Mouse (Mus musculus): ENCODE data around the gene Cbx4. TPM values are rescaled to one million over a fixed set of nuclear protein-coding genes. Genes with fewer than 3 reads are reported as not detected.
A peak's percentile ranks its signal among the peaks of the same experiment; 100 is the strongest.

Gene Cbx4
- polyA plus RNA-seq, 1 experiment: 0.46 TPM

DNA sequence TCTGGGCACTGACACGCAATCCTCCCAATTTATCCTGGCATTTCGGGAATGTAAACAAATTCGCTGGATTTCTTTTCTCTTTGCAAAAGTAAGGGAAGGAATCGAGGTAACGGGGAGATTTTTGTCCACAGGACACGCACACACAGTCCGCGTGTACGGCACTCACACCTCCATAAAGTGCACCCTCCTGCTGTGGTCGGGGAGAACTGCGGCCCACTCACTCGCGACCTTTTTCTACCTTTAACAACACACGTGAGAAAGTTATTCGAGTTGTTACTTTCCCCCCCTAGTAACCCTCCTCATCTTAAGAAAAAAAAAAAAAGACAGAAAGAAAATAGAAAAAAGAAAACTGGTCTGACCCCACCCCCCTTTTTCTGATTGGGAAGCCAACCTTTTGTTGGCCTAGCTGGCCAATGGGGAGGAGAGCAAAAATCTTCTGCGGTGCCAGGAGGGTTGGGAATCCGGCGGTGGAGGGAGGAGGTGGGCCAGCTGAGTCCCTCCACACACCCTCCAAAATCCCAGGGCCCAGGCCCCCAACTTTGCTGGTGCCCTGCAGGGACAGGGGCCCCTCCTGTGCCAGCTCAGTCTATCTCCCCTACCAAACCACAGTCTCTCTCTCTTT is 48.1 kb downstream of the Cbx4 start:
- Histone ChIP-seq H3K4me3 (ENCODE audit: low read depth, low read length) (no peak overlapping the region), H3K27me3 (ENCODE audit: control insufficient read depth, insufficient read depth, low read length, poor library complexity, severe bottlenecking) (peaks cover 31% of the 10 kb centered on the region), H3K9ac (ENCODE audit: low read depth, poor library complexity, severe bottlenecking) (no peak overlapping the region), H3K9me3 (replicated peaks; ENCODE audit: control insufficient read depth, insufficient read depth, low read length, poor library complexity, severe bottlenecking) (no peaks in the 10 kb centered on the region), H3K36me3 (ENCODE audit: control insufficient read depth, insufficient read depth, low read length, poor library complexity, severe bottlenecking) (no peaks in the 10 kb centered on the region), H3K4me1 (ENCODE audit: control insufficient read depth, insufficient read depth, low read length) (no peaks in the 10 kb centered on the region), H3K27ac (ENCODE audit: insufficient read depth, low read length) (no peak overlapping the region)
- no peak for TF ChIP-seq POLR2A (IDR thresholded peaks at IDR 0.05; ENCODE audit: insufficient read depth, low read length)
- TF ChIP-seq CTCF (IDR thresholded peaks at IDR 0.05; ENCODE audit: low read depth, low read length): no peak
- TF ChIP-seq EP300 (IDR thresholded peaks at IDR 0.05; ENCODE audit: insufficient read depth, low read depth, low read length): no peak

DNA sequence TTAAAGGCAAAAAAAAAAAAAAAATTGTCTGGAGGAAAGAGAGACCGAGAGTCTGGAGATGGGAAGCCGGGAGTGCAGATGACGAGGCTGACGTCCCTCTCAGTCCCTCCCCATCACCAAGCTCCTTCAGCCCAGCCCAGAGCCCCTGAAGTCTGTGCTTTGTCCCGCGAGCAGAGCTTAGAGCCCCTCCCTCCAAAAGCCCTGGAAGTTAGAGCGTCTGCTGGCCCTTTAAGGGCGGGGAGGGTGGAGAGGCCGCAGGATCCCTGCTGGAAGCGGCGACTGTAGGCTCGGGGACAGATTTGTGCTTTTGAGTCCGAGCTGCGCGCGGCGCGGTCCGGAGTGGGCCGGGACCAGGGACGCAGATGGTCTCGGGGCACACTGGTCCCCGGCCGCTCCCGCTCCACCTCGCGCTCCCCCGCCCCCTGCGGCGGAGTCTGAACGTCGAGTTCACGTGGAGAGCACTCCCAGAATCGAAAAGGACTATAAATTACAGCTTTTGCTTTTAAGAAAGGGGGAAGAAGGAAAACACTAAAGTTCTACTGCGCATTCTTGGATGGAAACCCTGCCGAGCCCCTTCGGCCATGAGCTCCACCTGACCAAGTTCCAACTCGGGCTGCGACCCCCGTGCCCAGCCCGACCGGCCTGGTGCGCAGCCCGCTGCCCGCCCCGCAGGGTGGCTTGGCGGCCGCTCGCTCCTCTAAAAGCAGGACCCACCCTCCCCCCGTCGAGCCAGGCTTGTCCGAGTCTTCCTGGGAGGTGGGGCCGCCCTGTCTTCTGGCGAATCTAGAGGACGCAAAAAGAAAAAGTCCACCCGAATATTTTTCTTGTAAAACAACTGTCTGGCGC is 48.9 kb downstream of the Cbx4 start:
- no peaks in the 10 kb centered on the region for H3K4me1 ChIP-seq (ENCODE audit: control insufficient read depth, insufficient read depth, low read length)
- TF ChIP-seq CTCF (IDR thresholded peaks at IDR 0.05; ENCODE audit: low read depth, low read length): no peak
- 0 out of 2 replicates have a peak, but pooled peaks have one; percentile 21 for TF ChIP-seq EP300 (IDR thresholded peaks at IDR 0.05; ENCODE audit: insufficient read depth, low read depth, low read length)
- H3K9ac ChIP-seq (ENCODE audit: low read depth, poor library complexity, severe bottlenecking): 0 out of 2 replicates have a peak overlapping the region, but pooled peaks have one; percentile 12
- peak overlapping the region; percentile 32 for H3K4me3 ChIP-seq (ENCODE audit: low read depth, low read length)
- no peaks in the 10 kb centered on the region for H3K36me3 ChIP-seq (ENCODE audit: control insufficient read depth, insufficient read depth, low read length, poor library complexity, severe bottlenecking)
- no peak overlapping the region for H3K27ac ChIP-seq (ENCODE audit: insufficient read depth, low read length)
- H3K9me3 ChIP-seq (replicated peaks; ENCODE audit: control insufficient read depth, insufficient read depth, low read length, poor library complexity, severe bottlenecking): no peaks in the 10 kb centered on the region
- H3K27me3 ChIP-seq (ENCODE audit: control insufficient read depth, insufficient read depth, low read length, poor library complexity, severe bottlenecking): peaks cover 23% of the 10 kb centered on the region

DNA sequence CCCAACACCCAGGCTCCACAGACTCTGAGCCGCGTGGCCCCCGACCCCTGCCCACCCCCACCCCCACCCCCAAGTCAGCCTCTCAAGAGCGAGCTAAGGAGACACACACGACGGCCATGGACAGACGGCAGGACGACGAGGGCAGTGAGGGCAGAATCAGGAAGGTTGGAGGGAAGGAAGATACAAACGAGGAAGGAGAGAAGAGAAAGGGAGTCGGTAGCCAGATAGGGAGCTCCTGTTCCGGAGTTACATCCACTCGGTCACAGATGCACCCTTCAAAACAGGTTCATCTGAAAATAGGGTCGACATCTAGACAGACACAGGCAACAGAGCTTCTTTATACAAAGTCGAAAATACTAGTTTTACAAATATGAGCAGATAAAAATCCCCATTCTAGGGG is 49.6 kb downstream of the Cbx4 start:
- H3K4me3 ChIP-seq (ENCODE audit: low read depth, low read length): no peak overlapping the region
- no peaks in the 10 kb centered on the region for H3K4me1 ChIP-seq (ENCODE audit: control insufficient read depth, insufficient read depth, low read length)
- H3K36me3 ChIP-seq (ENCODE audit: control insufficient read depth, insufficient read depth, low read length, poor library complexity, severe bottlenecking): no peaks in the 10 kb centered on the region
- no peak overlapping the region for H3K9ac ChIP-seq (ENCODE audit: low read depth, poor library complexity, severe bottlenecking)
- TF ChIP-seq CTCF (IDR thresholded peaks at IDR 0.05; ENCODE audit: low read depth, low read length): no peak
- TF ChIP-seq POLR2A (IDR thresholded peaks at IDR 0.05; ENCODE audit: insufficient read depth, low read length): no peak
- no peak for TF ChIP-seq EP300 (IDR thresholded peaks at IDR 0.05; ENCODE audit: insufficient read depth, low read depth, low read length)
- no peaks in the 10 kb centered on the region for H3K9me3 ChIP-seq (replicated peaks; ENCODE audit: control insufficient read depth, insufficient read depth, low read length, poor library complexity, severe bottlenecking)
- H3K27ac ChIP-seq (ENCODE audit: insufficient read depth, low read length): no peak overlapping the region
- peaks cover 19% of the 10 kb centered on the region for H3K27me3 ChIP-seq (ENCODE audit: control insufficient read depth, insufficient read depth, low read length, poor library complexity, severe bottlenecking)

DNA sequence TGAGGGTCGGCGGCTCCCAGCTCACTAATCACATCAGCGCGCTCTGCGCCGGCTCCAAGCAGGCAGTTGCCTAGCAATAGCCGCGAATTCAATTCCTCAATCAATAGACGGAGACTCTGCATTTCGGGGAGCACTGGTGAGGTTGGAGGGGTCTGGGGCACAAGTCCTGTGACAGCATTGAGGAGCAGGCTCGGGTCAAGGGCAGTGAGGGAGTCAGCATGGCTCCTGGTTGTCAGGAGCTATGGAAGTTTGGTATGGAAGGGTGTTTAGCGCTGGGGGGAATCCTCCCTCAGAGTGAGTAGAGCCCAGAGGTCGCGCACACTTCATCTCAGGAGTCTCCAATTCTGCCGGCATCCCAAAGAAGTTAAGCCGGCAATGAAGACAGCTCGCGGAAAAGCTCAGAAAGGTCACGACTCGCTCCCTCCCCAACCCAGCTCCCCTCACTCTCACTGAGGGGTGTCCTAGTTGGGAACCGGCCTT is 50.3 kb downstream of the Cbx4 start:
- Histone ChIP-seq H3K4me3 (ENCODE audit: low read depth, low read length) (peak overlapping the region; percentile 16; the same call in 1 of the 2 replicates), H3K27ac (ENCODE audit: insufficient read depth, low read length) (no peak overlapping the region), H3K36me3 (ENCODE audit: control insufficient read depth, insufficient read depth, low read length, poor library complexity, severe bottlenecking) (no peaks in the 10 kb centered on the region), H3K27me3 (ENCODE audit: control insufficient read depth, insufficient read depth, low read length, poor library complexity, severe bottlenecking) (peaks cover 19% of the 10 kb centered on the region), H3K9me3 (replicated peaks; ENCODE audit: control insufficient read depth, insufficient read depth, low read length, poor library complexity, severe bottlenecking) (no peaks in the 10 kb centered on the region), H3K9ac (ENCODE audit: low read depth, poor library complexity, severe bottlenecking) (no peak overlapping the region), H3K4me1 (ENCODE audit: control insufficient read depth, insufficient read depth, low read length) (no peaks in the 10 kb centered on the region)
- TF ChIP-seq EP300 (IDR thresholded peaks at IDR 0.05; ENCODE audit: insufficient read depth, low read depth, low read length): 0 out of 2 replicates have a peak, but pooled peaks have one; percentile 6
- TF ChIP-seq CTCF (IDR thresholded peaks at IDR 0.05; ENCODE audit: low read depth, low read length): no peak
- no peak for TF ChIP-seq POLR2A (IDR thresholded peaks at IDR 0.05; ENCODE audit: insufficient read depth, low read length)

DNA sequence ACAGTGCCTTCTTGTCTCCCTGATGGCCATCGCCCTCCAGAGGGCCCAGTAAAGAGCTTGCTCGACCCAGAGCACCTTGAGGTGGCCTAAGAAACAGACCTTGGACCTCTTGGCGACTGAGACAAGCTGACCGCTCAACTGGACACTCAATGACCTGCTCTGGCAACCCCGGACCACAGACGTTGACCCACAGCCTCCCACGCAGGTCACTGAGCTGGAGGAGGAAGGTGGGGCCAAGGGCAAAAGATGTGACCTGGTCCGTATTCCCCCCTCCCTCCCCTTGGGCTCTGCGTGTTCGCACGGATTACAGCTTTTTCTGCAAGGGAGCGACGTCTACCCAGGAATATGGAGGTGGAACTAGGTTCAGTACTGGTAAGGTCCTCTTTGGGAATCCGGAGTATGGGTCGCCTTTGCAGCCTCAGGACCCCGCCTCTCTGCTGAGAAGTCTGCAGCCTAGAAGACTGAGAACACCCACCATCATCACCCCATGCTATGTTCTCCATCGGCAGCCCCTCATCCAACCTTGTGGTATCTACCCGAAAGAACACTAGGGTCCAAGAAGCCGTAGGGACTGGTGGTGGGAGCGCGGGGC is 50.8 kb downstream of the Cbx4 start:
- Histone ChIP-seq H3K27me3 (ENCODE audit: control insufficient read depth, insufficient read depth, low read length, poor library complexity, severe bottlenecking) (peaks cover 19% of the 10 kb centered on the region), H3K9ac (ENCODE audit: low read depth, poor library complexity, severe bottlenecking) (no peak overlapping the region), H3K9me3 (replicated peaks; ENCODE audit: control insufficient read depth, insufficient read depth, low read length, poor library complexity, severe bottlenecking) (no peaks in the 10 kb centered on the region), H3K27ac (ENCODE audit: insufficient read depth, low read length) (no peak overlapping the region), H3K4me1 (ENCODE audit: control insufficient read depth, insufficient read depth, low read length) (no peaks in the 10 kb centered on the region), H3K4me3 (ENCODE audit: low read depth, low read length) (no peak overlapping the region), H3K36me3 (ENCODE audit: control insufficient read depth, insufficient read depth, low read length, poor library complexity, severe bottlenecking) (no peaks in the 10 kb centered on the region)
- TF ChIP-seq POLR2A (IDR thresholded peaks at IDR 0.05; ENCODE audit: insufficient read depth, low read length): no peak
- TF ChIP-seq CTCF (IDR thresholded peaks at IDR 0.05; ENCODE audit: low read depth, low read length): no peak
- TF ChIP-seq EP300 (IDR thresholded peaks at IDR 0.05; ENCODE audit: insufficient read depth, low read depth, low read length): no peak

Measured in ES-Bruce4 (cell line).